Mouse (Mus musculus) erythroblast, embryonic 14.5 days (primary cell): ENCODE measurements around the gene Trpv3.

Experiments
- GATA1 ChIP-seq: IDR thresholded peaks from 2 replicates; pipeline ENCODE4 v1.6.1; 2012; ENCODE audit warnings: low read length, inconsistent platforms, mixed read lengths
- TAL1 ChIP-seq: IDR thresholded peaks from 3 replicates; pipeline ENCODE4 v1.6.1; 2012; ENCODE audit warnings: low read length, inconsistent platforms, mixed read lengths

DNA sequence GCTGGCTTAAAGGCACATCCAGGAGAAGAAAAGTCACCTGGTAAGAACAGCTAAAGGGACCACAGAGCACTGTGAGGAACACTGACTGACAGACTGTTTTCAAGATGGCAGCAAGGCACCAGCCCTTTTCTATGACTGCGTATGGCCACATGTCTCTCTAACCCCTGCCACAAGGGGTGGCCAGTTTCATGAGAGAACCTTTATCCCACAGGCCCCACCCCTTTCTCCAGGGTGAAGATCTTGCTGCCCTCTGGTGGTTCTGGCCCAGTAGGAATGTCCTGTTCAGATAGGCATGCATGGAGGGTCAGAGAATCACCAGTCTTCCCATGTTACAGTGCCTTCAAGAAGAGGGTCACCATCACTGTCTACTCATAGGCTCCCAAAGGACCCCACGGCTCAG, 43.2 kb upstream of the Trpv3 start:
- no peak for TF ChIP-seq TAL1
- no peak for TF ChIP-seq GATA1
